Mouse (Mus musculus) liver, embryonic 15.5 days (tissue): ENCODE results near the gene Prr13. TPM values are rescaled to one million over a fixed set of nuclear protein-coding genes. Genes with fewer than 3 reads are reported as not detected.

Experiments used
- ATAC-seq: fragments of 200-750 bp; cut with Nextera tagmentation; 2 replicates; pipeline ENCODE4 v1.8.0; 2017; ENCODE audit warnings: moderate number of reproducible peaks, mild to moderate bottlenecking, moderate library complexity; ENCODE audit not compliant: insufficient read depth
- H3K27ac ChIP-seq: fragments of 300-500 bp; sonication (generic); replicated peaks from 2 replicates; pipeline ENCODE4 v1.5.1; 2015; ENCODE audit warnings: mild to moderate bottlenecking, inconsistent platforms
- H3K27me3 ChIP-seq: fragments of 300-500 bp; sonication (generic); 2 replicates; pipeline ENCODE4 v1.6.1; 2015; ENCODE audit warnings: mild to moderate bottlenecking, inconsistent platforms
- H3K36me3 ChIP-seq: fragments of 300-500 bp; sonication (generic); replicated peaks from 2 replicates; pipeline ENCODE4 v1.6.1; 2015; ENCODE audit warnings: moderate library complexity, mild to moderate bottlenecking, inconsistent platforms
- H3K4me1 ChIP-seq: fragments of 300-500 bp; sonication (generic); replicated peaks from 2 replicates; pipeline ENCODE4 v1.6.1; 2015; ENCODE audit warnings: inconsistent platforms
- H3K4me2 ChIP-seq: fragments of 300-500 bp; sonication (generic); 2 replicates; pipeline ENCODE4 v1.6.1; 2015; ENCODE audit warnings: moderate library complexity, mild to moderate bottlenecking, inconsistent platforms
- H3K4me3 ChIP-seq: fragments of 300-500 bp; sonication (generic); replicated peaks from 2 replicates; pipeline ENCODE4 v1.5.1; 2015; ENCODE audit warnings: mild to moderate bottlenecking, inconsistent platforms
- H3K9ac ChIP-seq: fragments of 300-500 bp; sonication (generic); 2 replicates; pipeline ENCODE4 v1.6.1; 2015; ENCODE audit warnings: moderate library complexity, mild to moderate bottlenecking, inconsistent platforms
- H3K9me3 ChIP-seq: fragments of 300-500 bp; sonication (generic); replicated peaks from 2 replicates; pipeline ENCODE4 v1.6.1; 2016; ENCODE audit warnings: inconsistent platforms
- WGBS: fragments of 180-500 bp; shearing (Covaris S2); methylation state at CpG from one replicate; pipeline ENCODE4 v1.1.7; 2015; ENCODE audit warnings: mixed read lengths; ENCODE audit not compliant: insufficient replicate concordance; 5-methylcytosine and 5-hydroxymethylcytosine counted together
- polyA plus RNA-seq: library from polyadenylated mRNA; unstranded; fragments of >200 nt; fragmentation: Nextera tagmentation; extraction: Ambion mirVana; gene quantifications from 2 replicates; pipeline ENCODE4 v1.2.1, GENCODE M21; 2015

The Prr13 gene
- polyA plus RNA-seq, 1 experiment from 2014 or later: 106 TPM

DNA sequence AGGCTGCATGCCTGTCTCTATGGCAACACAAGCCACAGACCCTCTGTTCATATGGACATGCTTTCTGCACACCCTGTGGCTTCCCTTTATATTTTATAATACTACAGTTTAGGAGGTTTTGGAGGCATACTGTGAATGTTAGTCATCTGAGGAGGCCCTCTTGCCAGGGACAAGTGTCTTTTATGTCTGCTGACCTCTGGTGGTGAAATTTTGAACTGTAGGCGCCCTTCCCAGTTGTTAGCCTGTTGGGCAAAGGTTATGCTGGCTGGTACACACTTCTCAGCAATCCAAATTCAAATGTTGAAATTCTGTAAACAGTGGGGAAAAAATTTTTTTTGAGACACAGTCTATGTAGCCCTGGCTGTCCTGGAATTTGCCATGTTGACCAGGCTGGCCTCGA is 16.3 kb upstream of the Prr13 start:
- Histone ChIP-seq H3K9ac (no peak overlapping the region), H3K27ac (no peak overlapping the region), H3K36me3 (no peaks in the 10 kb centered on the region), H3K27me3 (no peaks in the 10 kb centered on the region; the same call in 1 of the 2 replicates), H3K4me1 (no peaks in the 10 kb centered on the region; the same call in 1 of the 2 replicates), H3K9me3 (no peaks in the 10 kb centered on the region), H3K4me3 (no peak overlapping the region), H3K4me2 (no peak overlapping the region)
- ATAC-seq: peak; percentile 29; the same call in 1 of the 2 replicates
- whole genome bisulfite sequencing: 44% methylated on average over 2 of the region's 2 CpGs

DNA sequence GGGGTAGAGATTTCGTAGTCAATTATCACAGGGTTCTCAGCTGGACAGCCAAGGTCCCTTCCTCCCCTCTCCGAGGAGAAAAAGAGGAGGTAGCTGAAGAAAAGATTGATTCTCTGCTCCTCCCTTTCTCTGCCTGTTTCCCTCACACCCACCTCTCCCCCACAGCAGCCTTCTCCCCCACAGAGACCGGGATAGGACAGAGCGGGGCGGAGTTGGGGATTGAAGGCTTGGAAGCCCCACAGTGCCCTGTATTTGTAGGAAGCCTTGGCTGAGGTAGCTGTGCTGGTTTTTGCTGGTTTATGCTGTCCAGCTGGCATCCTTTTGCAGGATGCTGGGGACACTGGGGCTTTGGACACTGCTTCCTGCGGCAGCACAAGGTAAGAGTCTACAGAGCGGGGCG is 13.7 kb upstream of the Prr13 start, which contains the start of gene Amhr2:
Amhr2 (plus strand) TSS at position 222 of the 400 bp plus-strand sequence.
- Histone ChIP-seq H3K4me2 (no peak within 1 kb of the TSS), H3K9me3 (no peaks in the 10 kb centered on the region), H3K36me3 (no peaks in the 10 kb centered on the region), H3K9ac (no peak within 1 kb of the TSS), H3K27me3 (no peaks in the 10 kb centered on the region; the same call in 1 of the 2 replicates), H3K27ac (no peak within 1 kb of the TSS), H3K4me1 (no peaks in the 10 kb centered on the region; the same call in 1 of the 2 replicates), H3K4me3 (no peak within 1 kb of the TSS)
- WGBS: 68% methylated on average over 8 of the region's 8 CpGs
- ATAC-seq: no peak

DNA sequence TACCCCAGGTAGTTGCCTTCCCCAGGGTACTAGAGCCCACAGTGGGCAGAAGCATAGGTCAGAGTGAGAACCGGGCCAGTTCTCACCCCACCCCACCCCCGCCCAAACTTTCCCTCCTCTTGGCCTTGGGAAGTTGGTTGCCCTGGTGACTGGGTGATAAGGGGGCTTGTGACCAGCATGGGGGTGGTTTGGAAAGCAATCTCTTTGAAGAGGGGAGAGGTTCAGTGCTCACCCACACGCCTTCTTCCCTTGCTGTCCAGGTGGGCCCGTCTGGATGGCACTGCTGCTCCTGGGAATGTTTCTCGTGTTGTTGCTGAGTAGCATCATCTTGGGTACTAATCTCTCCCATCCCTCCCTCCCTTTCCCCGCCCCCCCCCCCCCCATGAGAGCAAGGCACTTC is 12.4 kb upstream of the Prr13 start:
- no peak overlapping the region for H3K4me3 ChIP-seq
- H3K27me3 ChIP-seq: no peaks in the 10 kb centered on the region; the same call in 1 of the 2 replicates
- 15% methylated on average over 6 of the region's 6 CpGs for WGBS
- no peak overlapping the region for H3K9ac ChIP-seq
- H3K27ac ChIP-seq: no peak overlapping the region
- no peak overlapping the region for H3K4me2 ChIP-seq
- H3K9me3 ChIP-seq: no peaks in the 10 kb centered on the region
- H3K4me1 ChIP-seq: peaks cover 7% of the 10 kb centered on the region; the same call in 1 of the 2 replicates
- H3K36me3 ChIP-seq: no peaks in the 10 kb centered on the region
- ATAC-seq: no peak

DNA sequence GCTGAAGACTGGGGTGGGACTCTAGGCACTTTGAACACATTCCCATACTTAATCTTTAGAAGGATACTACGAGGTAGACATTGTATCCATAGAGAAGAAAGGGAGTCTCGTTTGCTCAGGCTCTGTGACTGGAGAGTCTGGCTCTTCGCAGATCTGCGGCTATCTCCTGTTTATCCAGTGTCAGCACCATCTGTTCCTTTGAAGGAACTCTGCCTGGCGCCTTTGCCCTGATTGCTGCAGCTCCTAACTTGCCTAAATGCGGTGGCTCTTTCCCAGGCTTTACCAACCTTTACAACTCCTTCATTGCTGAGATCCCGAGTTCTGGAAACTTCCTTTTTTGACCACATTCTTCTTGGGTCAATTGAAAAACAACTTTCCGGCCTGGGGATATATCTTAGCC is 9.5 kb upstream of the Prr13 start:
- Histone ChIP-seq H3K9ac (no peak overlapping the region), H3K4me2 (no peak overlapping the region), H3K36me3 (no peaks in the 10 kb centered on the region), H3K27me3 (no peaks in the 10 kb centered on the region; the same call in none of the 2 replicates), H3K27ac (no peak overlapping the region), H3K4me3 (no peak overlapping the region), H3K9me3 (no peaks in the 10 kb centered on the region), H3K4me1 (peaks cover 8% of the 10 kb centered on the region; the same call in 1 of the 2 replicates)
- ATAC-seq: no peak
- WGBS: 57% methylated on average over 8 of the region's 8 CpGs

DNA sequence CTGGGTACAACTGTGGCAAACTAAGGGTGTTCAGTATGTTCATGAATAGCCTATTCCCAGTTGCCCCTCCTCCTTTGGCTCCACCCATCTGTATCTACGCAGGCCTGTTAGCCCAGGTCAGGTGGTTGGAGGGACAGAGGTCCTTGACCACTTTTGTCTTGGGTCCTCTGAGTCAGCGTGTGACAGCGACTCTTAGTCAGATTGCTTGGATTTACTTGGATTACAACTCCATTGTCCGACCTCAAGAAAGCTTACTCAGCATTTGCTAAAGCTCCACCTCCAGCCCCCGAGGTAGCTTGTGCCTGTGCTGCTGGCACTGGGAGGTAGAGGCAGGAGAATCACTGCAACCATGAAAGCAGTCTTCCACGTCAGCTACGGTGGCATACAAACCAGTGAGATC is 7.9 kb upstream of the Prr13 start:
- H3K36me3 ChIP-seq: no peaks in the 10 kb centered on the region
- no peak overlapping the region for H3K9ac ChIP-seq
- H3K4me2 ChIP-seq: peak overlapping the region; percentile 23; the same call in 1 of the 2 replicates
- H3K27me3 ChIP-seq: no peaks in the 10 kb centered on the region; the same call in none of the 2 replicates
- ATAC-seq: 0 out of 2 replicates have a peak, but pooled peaks have one; percentile 32
- H3K27ac ChIP-seq: 0 out of 2 replicates have a peak overlapping the region, but pooled peaks have one; percentile 38
- no peaks in the 10 kb centered on the region for H3K9me3 ChIP-seq
- H3K4me3 ChIP-seq: 0 out of 2 replicates have a peak overlapping the region, but pooled peaks have one; percentile 4
- 30% methylated on average over 7 of the region's 7 CpGs for WGBS
- peaks cover 10% of the 10 kb centered on the region; the same call in 1 of the 2 replicates for H3K4me1 ChIP-seq

DNA sequence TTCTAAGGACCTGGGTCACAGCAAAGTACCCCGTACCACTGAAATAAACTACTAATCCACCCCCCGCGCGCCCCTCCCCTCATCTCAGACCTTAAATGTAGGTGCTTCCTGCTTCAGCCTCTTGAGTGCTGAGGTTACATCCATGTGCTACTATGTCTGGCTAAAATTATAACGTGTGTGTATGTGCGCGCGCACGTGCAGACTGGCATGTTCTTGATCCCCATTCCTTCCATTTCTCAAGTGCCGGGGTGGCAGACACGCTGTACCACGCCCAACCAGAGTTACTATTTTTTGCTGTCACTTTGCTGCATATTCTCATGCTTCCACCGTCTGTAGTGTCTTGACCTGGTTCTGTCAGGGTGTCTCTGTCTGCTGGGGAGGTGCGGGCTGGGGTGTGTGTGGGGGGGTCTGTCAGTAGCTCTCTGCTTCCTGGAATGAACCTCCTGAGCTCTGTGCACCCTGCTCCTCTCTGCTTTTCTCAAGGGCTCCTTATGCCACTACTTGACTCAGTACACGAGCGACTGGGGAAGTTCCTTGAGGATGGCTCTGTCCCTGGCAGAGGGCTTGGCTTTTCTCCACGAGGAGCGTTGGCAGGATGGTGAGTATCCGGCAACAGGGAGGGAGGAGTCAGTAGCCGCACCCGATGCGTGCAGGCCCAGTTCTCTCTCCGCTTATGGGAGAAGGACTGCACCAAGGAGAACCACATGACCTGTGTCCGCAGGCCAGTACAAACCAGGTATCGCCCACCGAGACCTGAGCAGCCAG is 7.0 kb upstream of the Prr13 start:
- 73% methylated on average over 26 of the region's 26 CpGs for WGBS
- no peak for ATAC-seq

DNA sequence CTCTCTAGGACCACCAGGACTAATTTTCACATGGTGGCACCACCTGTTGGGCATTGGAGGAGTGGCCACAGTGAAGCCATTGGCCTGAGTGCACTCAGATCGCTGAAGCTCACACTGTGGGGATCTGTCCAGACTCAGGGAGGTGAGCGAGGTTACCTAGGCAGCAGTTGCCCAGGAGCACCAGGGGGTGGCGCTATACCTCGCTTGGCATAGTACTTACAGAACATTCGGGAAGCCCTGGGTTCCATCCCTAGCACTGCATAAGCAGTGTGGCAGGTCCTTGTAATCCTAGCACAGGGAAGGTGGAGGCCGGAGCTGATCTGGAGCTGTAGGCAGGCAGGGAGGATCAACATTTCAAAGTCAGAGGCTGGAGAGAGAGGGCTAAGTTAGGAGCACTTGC is 2.8 kb upstream of the Prr13 start:
- ATAC-seq: no peak
- no peak overlapping the region for H3K4me3 ChIP-seq
- H3K27ac ChIP-seq: no peak overlapping the region
- no peaks in the 10 kb centered on the region for H3K9me3 ChIP-seq
- H3K27me3 ChIP-seq: no peaks in the 10 kb centered on the region; the same call in 1 of the 2 replicates
- H3K4me2 ChIP-seq: no peak overlapping the region
- WGBS: 44% methylated on average over 6 of the region's 6 CpGs
- peaks cover 50% of the 10 kb centered on the region for H3K4me1 ChIP-seq
- no peaks in the 10 kb centered on the region for H3K36me3 ChIP-seq
- H3K9ac ChIP-seq: no peak overlapping the region

More for the DNA sequence above, 7.0 kb upstream of the Prr13 start:
- Histone ChIP-seq H3K36me3 (no peaks in the 10 kb centered on the region), H3K9me3 (no peaks in the 10 kb centered on the region), H3K4me1 (peaks cover 12% of the 10 kb centered on the region; the same call in 1 of the 2 replicates), H3K9ac (no peak overlapping the region), H3K4me3 (no peak overlapping the region), H3K27me3 (no peaks in the 10 kb centered on the region; the same call in none of the 2 replicates), H3K4me2 (no peak overlapping the region), H3K27ac (no peak overlapping the region)

DNA sequence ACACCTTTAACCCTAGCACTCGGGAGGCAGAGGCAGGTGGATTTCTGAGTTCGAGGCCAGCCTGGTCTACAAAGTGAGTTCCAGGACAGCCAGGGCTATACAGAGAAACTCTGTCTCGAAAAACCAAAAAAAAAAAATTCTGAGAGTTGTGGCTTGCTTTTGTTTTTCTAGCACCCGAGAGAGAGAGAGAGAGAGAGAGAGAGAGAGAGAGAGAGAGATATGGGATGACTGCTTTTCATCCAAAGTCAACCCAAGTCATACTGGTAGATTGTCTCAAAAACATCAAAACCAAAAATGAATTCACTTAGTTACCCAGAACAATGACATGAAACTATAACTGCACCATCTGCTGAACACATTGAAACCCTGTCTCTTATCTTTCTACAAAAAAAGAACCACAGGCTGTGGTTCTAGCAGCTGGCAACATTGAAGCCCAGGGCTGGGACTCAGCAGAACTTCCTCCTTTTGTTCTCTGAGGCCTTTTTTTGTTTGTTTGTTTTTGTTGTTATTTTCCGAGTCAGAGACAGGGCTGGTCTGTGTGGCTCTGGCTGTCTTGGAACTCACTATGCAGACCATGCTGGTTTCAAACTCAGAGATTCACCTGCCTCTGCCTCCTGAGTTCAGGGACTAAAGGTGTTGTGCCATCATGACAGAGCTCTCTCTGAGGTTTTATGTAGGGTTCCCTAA is 635 bp upstream of the Prr13 start:
- Histone ChIP-seq H3K4me3 (peak overlapping the region; percentile 62), H3K27ac (peak overlapping the region; percentile 91), H3K4me2 (peak overlapping the region; percentile 78), H3K9me3 (no peaks in the 10 kb centered on the region), H3K27me3 (no peaks in the 10 kb centered on the region), H3K9ac (0 out of 2 replicates have a peak overlapping the region, but pooled peaks have one; percentile 35), H3K4me1 (peaks cover 58% of the 10 kb centered on the region), H3K36me3 (peaks cover 12% of the 10 kb centered on the region)
- WGBS: 27% methylated on average over 5 of the region's 5 CpGs
- no peak for ATAC-seq

DNA sequence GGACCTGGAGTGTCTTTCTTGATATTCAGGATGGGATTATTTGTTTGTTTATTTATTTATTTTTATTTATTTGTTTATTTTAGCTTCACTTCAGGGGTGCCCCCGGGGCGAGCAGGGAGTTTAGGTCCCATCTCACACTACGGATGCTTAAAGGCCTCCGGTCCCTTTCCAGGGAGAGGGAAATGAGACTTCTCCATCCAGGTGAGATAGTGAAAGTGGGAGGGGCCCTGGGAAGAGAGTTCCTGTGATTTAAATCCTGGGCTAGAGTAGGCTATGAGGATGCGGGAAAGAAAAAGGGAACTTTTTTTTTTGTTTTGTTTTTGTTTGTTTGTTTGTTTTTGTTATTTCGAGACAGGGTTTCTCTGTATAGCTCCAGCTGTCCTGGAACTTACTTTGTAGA is 553 bp downstream of the Prr13 start:
- peak overlapping the region; percentile 58 for H3K9ac ChIP-seq
- peaks cover 65% of the 10 kb centered on the region for H3K4me1 ChIP-seq
- no peaks in the 10 kb centered on the region for H3K27me3 ChIP-seq
- no peaks in the 10 kb centered on the region for H3K9me3 ChIP-seq
- peak overlapping the region; percentile 91 for H3K27ac ChIP-seq
- H3K4me3 ChIP-seq: peak overlapping the region; percentile 62
- peaks cover 22% of the 10 kb centered on the region for H3K36me3 ChIP-seq
- WGBS: 9% methylated on average over 6 of the region's 6 CpGs
- ATAC-seq: no peak
- peak overlapping the region; percentile 78 for H3K4me2 ChIP-seq

DNA sequence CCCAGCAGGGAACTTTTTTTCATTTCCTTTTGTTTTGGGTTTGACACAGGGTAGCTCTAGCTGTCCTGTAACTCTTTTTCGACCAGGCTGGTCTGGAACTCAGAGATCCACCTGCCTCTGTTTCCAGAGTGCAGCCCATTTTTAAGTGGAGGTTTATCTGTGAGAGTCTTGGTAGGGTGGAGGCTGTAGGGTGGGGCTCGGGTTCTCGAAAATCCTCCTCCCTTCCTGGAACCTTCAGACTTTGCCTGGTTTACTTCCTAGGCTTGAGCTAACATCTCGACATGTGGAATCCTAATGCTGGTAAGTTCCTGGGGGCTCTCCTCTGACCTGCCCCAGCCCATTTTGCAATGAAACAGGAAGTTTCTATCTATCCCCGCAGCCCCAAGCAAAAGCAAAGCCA is 1.0 kb downstream of the Prr13 start:
- H3K27ac ChIP-seq: peak overlapping the region; percentile 91
- peak; percentile 72 for ATAC-seq
- H3K4me1 ChIP-seq: peaks cover 65% of the 10 kb centered on the region
- peak overlapping the region; percentile 62 for H3K4me3 ChIP-seq
- no peaks in the 10 kb centered on the region for H3K27me3 ChIP-seq
- H3K9me3 ChIP-seq: no peaks in the 10 kb centered on the region
- peaks cover 22% of the 10 kb centered on the region for H3K36me3 ChIP-seq
- 6% methylated on average over 5 of the region's 5 CpGs for WGBS
- H3K4me2 ChIP-seq: peak overlapping the region; percentile 78
- H3K9ac ChIP-seq: peak overlapping the region; percentile 58

DNA sequence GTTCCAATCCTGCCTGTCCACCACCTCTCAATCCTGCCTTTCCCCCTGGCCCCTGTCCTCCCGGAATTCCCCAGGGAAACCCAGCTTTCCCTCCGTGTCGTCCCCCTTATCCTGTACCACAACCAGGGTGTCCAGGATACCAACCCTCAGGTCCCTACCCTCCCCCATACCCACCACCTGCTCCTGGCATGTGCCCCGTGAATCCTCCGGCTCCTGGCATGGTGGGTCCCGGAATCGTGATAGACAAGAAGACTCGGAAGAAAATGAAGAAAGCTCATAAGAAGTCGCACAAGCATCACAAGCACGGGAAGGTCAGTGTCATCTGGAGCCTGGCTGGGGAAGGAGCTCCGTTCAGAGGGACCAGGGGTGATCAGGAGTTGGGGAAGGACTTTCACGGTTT is 1.6 kb downstream of the Prr13 start:
- Histone ChIP-seq H3K4me1 (peaks cover 65% of the 10 kb centered on the region), H3K4me2 (peak overlapping the region; percentile 78), H3K9me3 (no peaks in the 10 kb centered on the region), H3K27me3 (no peaks in the 10 kb centered on the region), H3K36me3 (peaks cover 28% of the 10 kb centered on the region), H3K27ac (peak overlapping the region; percentile 91), H3K9ac (peak overlapping the region; percentile 58), H3K4me3 (peak overlapping the region; percentile 62)
- whole genome bisulfite sequencing: 59% methylated on average over 12 of the region's 12 CpGs
- ATAC-seq: no peak
